Mouse (Mus musculus) liver, embryonic 14.5 days (tissue): ENCODE data around the gene Fam172a. TPM values are rescaled to one million over a fixed set of nuclear protein-coding genes. Genes with fewer than 3 reads are reported as not detected.

Experiments used
- ATAC-seq: fragments of 200-750 bp; cut with Nextera tagmentation; 2 replicates; pipeline ENCODE4 v1.8.0; 2017; ENCODE audit warnings: moderate number of reproducible peaks, mild to moderate bottlenecking, moderate library complexity; ENCODE audit not compliant: insufficient read depth
- DNase-seq, 3 experiments: peaks; one replicate each; pipeline ENCODE4 v3.0.0-alpha.2; 2012 to 2013; ENCODE audit warnings: low read depth in 3 of 3, low spot score in 3 of 3
- H3K27ac ChIP-seq: fragments of 300-500 bp; sonication (generic); 2 replicates; pipeline ENCODE4 v1.5.1; 2014; ENCODE audit warnings: moderate library complexity, mild to moderate bottlenecking, control low read depth, inconsistent platforms
- H3K27me3 ChIP-seq: fragments of 300-500 bp; sonication (generic); 2 replicates; pipeline ENCODE4 v1.6.1; 2014; ENCODE audit warnings: mild to moderate bottlenecking, low read length, moderate library complexity; ENCODE audit not compliant: control insufficient read depth, insufficient read depth
- H3K36me3 ChIP-seq: fragments of 300-500 bp; sonication (generic); replicated peaks from 2 replicates; pipeline ENCODE4 v1.6.1; 2014; ENCODE audit warnings: low read depth; ENCODE audit not compliant: control insufficient read depth, insufficient read depth
- H3K4me1 ChIP-seq, 2 experiments: fragments of 200-500 bp in 1 of 2; fragments of 300-500 bp in 1 of 2; sonication (generic) in 1 of 2; replicated peaks; 2 replicates each; pipeline ENCODE4 v1.6.1; 2012 to 2014; ENCODE audit warnings: antibody characterized with exemption in 1 of 2, inconsistent platforms in 1 of 2, low read length in 1 of 2; ENCODE audit not compliant: control insufficient read depth in 2 of 2, insufficient read depth in 2 of 2
- H3K4me2 ChIP-seq: fragments of 300-500 bp; sonication (generic); 2 replicates; pipeline ENCODE4 v1.6.1; 2014; ENCODE audit warnings: low read depth, mild to moderate bottlenecking, control low read depth, moderate library complexity
- H3K4me3 ChIP-seq, 2 experiments: fragments of 200-500 bp in 1 of 2; fragments of 300-500 bp in 1 of 2; sonication (generic) in 1 of 2; 2 replicates each; pipeline ENCODE4 v1.5.1; 2012 to 2014; ENCODE audit warnings: low read depth in 2 of 2, low read length in 2 of 2, mild to moderate bottlenecking in 2 of 2, control low read depth in 1 of 2, inconsistent platforms in 1 of 2, moderate library complexity in 1 of 2; ENCODE audit not compliant: insufficient read depth in 1 of 2
- H3K9ac ChIP-seq: fragments of 300-500 bp; sonication (generic); replicated peaks from 2 replicates; pipeline ENCODE4 v1.6.1; 2014; ENCODE audit warnings: mild to moderate bottlenecking, control low read depth, moderate library complexity
- H3K9me3 ChIP-seq: fragments of 300-500 bp; sonication (generic); 2 replicates; pipeline ENCODE4 v1.6.1; 2016; ENCODE audit warnings: low read length, mixed read lengths; ENCODE audit not compliant: control insufficient read depth
- CTCF ChIP-seq: IDR thresholded peaks from 2 replicates; pipeline ENCODE4 v1.5.1; 2016; ENCODE audit warnings: antibody characterized with exemption, low read depth, control low read depth
- EP300 ChIP-seq: IDR thresholded peaks from 2 replicates; pipeline ENCODE4 v1.6.1; 2016; ENCODE audit warnings: antibody characterized with exemption, low read depth
- WGBS: fragments of 180-500 bp; shearing (Covaris S2); extraction: QIAGEN DNeasy Blood & Tissue Kit; methylation state at CpG from one replicate; pipeline ENCODE4 v1.1.7; 2014; ENCODE audit not compliant: insufficient replicate concordance; 5-methylcytosine and 5-hydroxymethylcytosine counted together
- polyA plus RNA-seq, 2 experiments: library from polyadenylated mRNA; depleted of rRNA in 1 of 2; stranded (reverse) in 1 of 2; unstranded in 1 of 2; fragments of >200 nt; fragmentation: Nextera tagmentation in 1 of 2; extraction: Ambion mirVana in 1 of 2; gene quantifications; 2 replicates each; pipeline versions ENCODE4 v1.2.1 to v1.2.3; 2012 to 2014

The Fam172a gene
- polyA plus RNA-seq, 2 experiments = 2.8 to 8.0 TPM

DNA sequence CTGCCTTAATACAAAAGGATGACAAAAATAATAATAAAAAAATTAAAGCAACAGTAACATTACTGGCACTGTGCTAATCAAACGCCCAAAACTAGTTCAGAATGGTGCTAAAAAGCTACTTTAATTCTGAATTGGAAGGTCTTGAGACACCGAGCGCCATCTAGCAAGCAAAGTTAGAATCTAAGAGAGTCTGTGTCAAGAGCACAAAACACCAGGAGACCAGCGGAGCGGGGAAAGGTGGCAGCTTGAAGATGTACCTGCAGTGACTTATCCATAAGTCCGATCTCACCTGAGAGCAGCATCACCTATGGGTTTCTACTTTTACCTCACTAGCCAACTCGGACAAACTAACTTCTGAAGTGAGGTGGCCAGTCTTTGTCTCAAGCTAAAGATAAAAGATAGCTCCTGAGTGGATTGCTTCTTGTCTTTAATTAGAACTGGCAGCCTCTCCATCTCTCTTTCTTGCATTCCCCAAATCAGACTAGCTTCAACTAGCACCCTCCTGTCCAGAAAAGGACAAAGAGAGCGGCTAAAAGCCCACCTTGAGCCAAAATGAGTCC, 474.1 kb downstream of the Fam172a start:
- H3K4me2 ChIP-seq = no peak overlapping the region
- 2% methylated on average over 8 of the region's 8 CpGs for WGBS
- H3K27ac ChIP-seq = no peak overlapping the region
- ATAC-seq = no peak
- no peak for TF ChIP-seq EP300
- no peak; the same call in 1 of the 2 replicates for TF ChIP-seq CTCF
- H3K9ac ChIP-seq = no peak overlapping the region
- no peak overlapping the region for H3K4me3 ChIP-seq
- DNase-seq = no peak
- peaks cover 73% of the 10 kb centered on the region for H3K27me3 ChIP-seq
- no peaks in the 10 kb centered on the region for H3K4me1 ChIP-seq
- no peaks in the 10 kb centered on the region for H3K36me3 ChIP-seq
- no peaks in the 10 kb centered on the region for H3K9me3 ChIP-seq

DNA sequence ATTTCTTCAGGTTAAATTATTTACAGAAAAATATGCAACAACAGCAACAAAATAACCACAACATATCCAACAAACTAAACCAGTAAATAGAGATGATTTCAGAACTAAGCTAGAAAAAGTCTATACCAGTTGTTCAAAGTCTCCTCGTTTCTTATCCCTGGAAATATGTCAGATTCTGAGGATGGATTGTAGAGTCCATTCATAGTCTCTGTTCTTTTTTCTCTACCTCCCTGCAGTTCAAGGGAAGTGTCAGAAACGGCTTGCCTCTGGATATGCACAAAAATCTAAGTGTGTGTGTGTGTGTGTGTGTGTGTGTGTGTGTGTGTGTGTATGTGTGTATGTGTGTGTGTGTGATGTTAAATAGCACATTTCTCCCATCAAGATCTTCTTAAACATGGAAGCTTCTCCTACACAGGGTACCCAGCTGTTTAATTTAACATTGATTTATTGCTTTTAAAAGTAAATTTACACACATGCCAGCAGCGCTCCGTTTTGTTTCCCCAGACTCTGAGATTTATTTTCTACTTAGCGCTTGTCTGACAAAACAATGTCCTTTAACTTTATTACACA, 475.6 kb downstream of the Fam172a start:
- H3K27ac ChIP-seq = no peak overlapping the region
- no peaks in the 10 kb centered on the region for H3K4me1 ChIP-seq
- peaks cover 76% of the 10 kb centered on the region for H3K27me3 ChIP-seq
- WGBS = 6% methylated on average over 5 of the region's 5 CpGs
- H3K4me2 ChIP-seq = no peak overlapping the region
- DNase-seq (no peak), ATAC-seq (no peak)
- H3K9me3 ChIP-seq = no peaks in the 10 kb centered on the region
- no peak overlapping the region for H3K9ac ChIP-seq
- H3K4me3 ChIP-seq = no peak overlapping the region
- TF ChIP-seq CTCF (no peak), EP300 (no peak)
- no peaks in the 10 kb centered on the region for H3K36me3 ChIP-seq

DNA sequence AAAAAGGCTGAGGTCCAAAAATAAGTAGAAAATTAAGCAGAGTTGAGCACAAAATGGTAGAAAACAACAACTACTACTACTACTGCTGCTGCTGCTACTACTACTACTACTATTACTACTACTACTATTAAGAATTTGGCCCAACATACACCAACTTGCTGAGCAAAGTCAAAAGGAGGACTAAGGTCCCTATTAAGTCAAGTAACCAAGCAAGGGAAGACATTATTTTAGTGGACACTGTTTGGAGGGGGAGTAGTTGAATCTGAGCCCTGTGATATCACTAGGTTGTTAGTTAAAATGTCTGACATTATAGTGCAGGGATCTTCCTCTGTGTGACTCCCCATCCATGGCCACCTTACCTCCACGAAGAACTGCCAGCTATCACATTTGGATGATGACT, 476.2 kb downstream of the Fam172a start:
- Histone ChIP-seq H3K4me2 (no peak overlapping the region), H3K9ac (no peak overlapping the region), H3K27ac (no peak overlapping the region), H3K36me3 (no peaks in the 10 kb centered on the region), H3K9me3 (no peaks in the 10 kb centered on the region), H3K27me3 (peaks cover 76% of the 10 kb centered on the region), H3K4me3 (no peak overlapping the region), H3K4me1 (no peaks in the 10 kb centered on the region)
- DNase-seq (no peak), ATAC-seq (no peak)
- WGBS = 0% methylated on average over 1 of the region's 1 CpGs
- TF ChIP-seq EP300 (no peak), CTCF (no peak)

GRCm38 (mm10) chr13:78178771-78179170, 476.9 kb downstream of the Fam172a start:
- 7% methylated on average over 5 of the region's 5 CpGs for WGBS
- ATAC-seq = no peak
- DNase-seq = no peak
- no peak overlapping the region for H3K27ac ChIP-seq
- no peak overlapping the region for H3K4me3 ChIP-seq
- no peak overlapping the region for H3K9ac ChIP-seq
- no peak overlapping the region for H3K4me2 ChIP-seq
- no peaks in the 10 kb centered on the region for H3K4me1 ChIP-seq
- TF ChIP-seq CTCF (no peak), EP300 (no peak)
- peaks cover 81% of the 10 kb centered on the region for H3K27me3 ChIP-seq
- no peaks in the 10 kb centered on the region for H3K36me3 ChIP-seq
- no peaks in the 10 kb centered on the region for H3K9me3 ChIP-seq

DNA sequence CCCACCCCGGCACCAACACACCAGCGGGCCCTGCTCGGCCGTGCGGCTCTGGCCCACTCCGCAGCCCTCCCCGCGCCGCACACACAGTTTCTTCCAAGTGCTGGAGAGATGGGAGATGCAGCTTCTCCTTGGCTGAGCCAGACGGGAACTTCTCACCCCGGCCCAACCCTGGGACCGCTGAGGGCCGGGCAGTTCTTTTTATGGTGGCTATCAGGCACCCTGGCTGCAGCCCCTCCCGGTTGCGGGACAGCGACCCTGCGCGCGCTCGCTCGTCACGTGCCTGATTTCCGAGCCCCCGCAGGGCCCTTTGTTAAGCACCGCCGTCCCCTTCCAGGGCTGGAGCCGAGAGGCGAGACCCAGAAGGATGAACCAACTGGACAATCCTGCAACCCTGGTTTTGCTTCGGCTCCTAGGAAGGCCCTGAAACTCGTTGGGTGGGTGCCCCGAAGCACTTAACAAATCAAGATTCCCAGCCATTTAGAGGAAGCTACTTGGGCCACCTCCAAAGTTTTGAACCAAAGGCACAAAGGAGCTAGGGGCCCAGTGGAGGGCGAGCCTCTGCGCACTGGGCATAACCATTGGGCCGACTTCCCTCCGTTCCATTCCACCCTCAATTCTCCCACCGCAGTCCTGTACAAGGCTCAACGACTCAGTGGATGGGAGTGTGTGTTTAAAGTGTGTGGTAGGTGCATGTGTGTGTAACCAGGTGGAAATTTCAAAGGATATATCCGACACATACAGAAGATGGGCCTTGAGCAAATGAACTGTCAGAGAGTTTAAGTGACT, 477.7 kb downstream of the Fam172a start:
- H3K27me3 ChIP-seq = peaks cover 85% of the 10 kb centered on the region
- no peak overlapping the region for H3K27ac ChIP-seq
- DNase-seq (no peak), ATAC-seq (no peak)
- H3K4me3 ChIP-seq = 0 out of 4 replicates have a peak overlapping the region, but pooled peaks of 1 of the 2 experiments have one; percentile 6
- no peaks in the 10 kb centered on the region for H3K9me3 ChIP-seq
- 3% methylated on average over 38 of the region's 38 CpGs for WGBS
- no peak overlapping the region for H3K4me2 ChIP-seq
- H3K4me1 ChIP-seq = no peaks in the 10 kb centered on the region
- H3K9ac ChIP-seq = no peak overlapping the region
- TF ChIP-seq CTCF (no peak), EP300 (no peak)
- H3K36me3 ChIP-seq = no peaks in the 10 kb centered on the region
